Mouse (Mus musculus) kidney, adult 2 months (tissue): ENCODE results near the gene Myl3.

Experiments used
- CTCF ChIP-seq: fragments of 200-500 bp; conservative IDR thresholded peaks from 2 replicates; pipeline ENCODE4 v1.5.1; 2011; ENCODE audit warnings: low read depth, mild to moderate bottlenecking, control low read depth, low read length, moderate library complexity, mixed read lengths; ENCODE audit not compliant: insufficient read depth, insufficient read length
- POLR2A ChIP-seq: fragments of 200-500 bp; IDR thresholded peaks from one replicate; pipeline ENCODE4 v1.6.1; 2011; ENCODE audit warnings: low read depth, low read length, control low read depth

- TF ChIP-seq CTCF (no peak), POLR2A (no peak)
Measured at GRCm38 (mm10) chr9:110742951-110743455, 1.3 kb downstream of the Myl3 start.
